Mouse (Mus musculus): ENCODE data around the gene Sv2c. TPM values are rescaled to one million over a fixed set of nuclear protein-coding genes. Genes with fewer than 3 reads are reported as not detected.
A peak's percentile ranks its signal among the peaks of the same experiment; 100 is the strongest.
"Not testable (repeated sequence)": the region's sequence is repeated elsewhere in the genome, so short reads cannot be mapped to it uniquely, and the experiment has no call there.

Gene Sv2c
- polyA plus RNA-seq, 2 experiments, result 0.02 to 0.18 TPM

- Histone ChIP-seq H3K4me3 (ENCODE audit: insufficient read depth in 1 of 2, low read depth in 2 of 2, low read length in 2 of 2) (no peak overlapping the region), H3K9me3 (ENCODE audit: control insufficient read depth, low read length) (no peaks in the 10 kb centered on the region), H3K27ac (no peak overlapping the region), H3K4me2 (ENCODE audit: low read depth) (no peak overlapping the region), H3K4me1 (replicated peaks; ENCODE audit: control insufficient read depth in 2 of 2, insufficient read depth in 2 of 2, low read length in 1 of 2) (no peaks in the 10 kb centered on the region), H3K27me3 (ENCODE audit: control insufficient read depth, insufficient read depth, low read length) (no peaks in the 10 kb centered on the region), H3K36me3 (replicated peaks; ENCODE audit: control insufficient read depth, insufficient read depth, low read depth) (no peaks in the 10 kb centered on the region), H3K9ac (replicated peaks) (no peak overlapping the region)
- 70% methylated on average over 11 of the region's 11 CpGs for whole genome bisulfite sequencing (ENCODE audit: insufficient replicate concordance)
- no peak for ATAC-seq (ENCODE audit: insufficient read depth)
- TF ChIP-seq CTCF (IDR thresholded peaks at IDR 0.05; ENCODE audit: low read depth) (no peak), EP300 (IDR thresholded peaks at IDR 0.05; ENCODE audit: low read depth) (no peak)
- DNase-seq (ENCODE audit: low read depth in 3 of 3, low spot score in 3 of 3), result no peak
Measured at GRCm38 (mm10) chr13:95974106-95974505, 158.3 kb downstream of the Sv2c start.

DNA sequence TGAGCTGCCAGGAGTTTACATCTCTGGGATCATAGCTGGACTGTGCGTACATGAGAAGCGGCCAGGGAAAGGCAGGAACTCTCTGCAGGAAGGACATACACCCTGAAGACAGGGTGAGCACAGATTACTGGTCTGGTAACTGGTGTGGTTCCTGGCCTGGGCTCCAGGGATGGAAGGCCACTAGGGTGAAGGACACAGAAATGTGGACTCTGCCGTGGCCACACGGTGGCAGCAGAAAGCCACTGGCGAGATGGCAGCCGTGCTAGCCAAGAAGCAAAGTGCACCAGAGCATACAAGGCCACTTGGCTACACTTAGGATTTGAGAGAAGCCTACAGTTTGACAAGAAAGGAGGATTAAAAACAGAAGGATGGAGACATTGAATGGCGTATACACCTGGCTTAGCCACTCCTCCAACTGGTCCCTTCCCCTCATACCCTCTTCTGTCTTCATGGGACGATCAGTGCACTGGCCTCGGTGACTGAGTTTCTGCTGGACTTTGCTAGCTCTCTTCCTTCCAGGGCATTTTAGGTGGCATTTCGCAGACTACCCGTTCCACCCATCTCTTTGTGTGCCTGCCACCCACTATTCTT lies 158.9 kb downstream of the Sv2c start:
- WGBS (ENCODE audit: insufficient replicate concordance), result 40% methylated on average over 11 of the region's 11 CpGs
- H3K4me2 ChIP-seq (ENCODE audit: low read depth), result no peak overlapping the region
- no peaks in the 10 kb centered on the region for H3K9me3 ChIP-seq (ENCODE audit: control insufficient read depth, low read length)
- H3K4me1 ChIP-seq (replicated peaks; ENCODE audit: control insufficient read depth in 2 of 2, insufficient read depth in 2 of 2, low read length in 1 of 2), result peaks cover under 1% of the 10 kb centered on the region in 2 experiments; a peak in 2 of 4 replicates
- H3K27me3 ChIP-seq (ENCODE audit: control insufficient read depth, insufficient read depth, low read length), result no peaks in the 10 kb centered on the region
- H3K4me3 ChIP-seq (ENCODE audit: insufficient read depth in 1 of 2, low read depth in 2 of 2, low read length in 2 of 2), result no peak overlapping the region
- no peak for DNase-seq (ENCODE audit: low read depth in 3 of 3, low spot score in 3 of 3)
- H3K27ac ChIP-seq, result no peak overlapping the region
- TF ChIP-seq EP300 (IDR thresholded peaks at IDR 0.05; ENCODE audit: low read depth) (no peak), CTCF (IDR thresholded peaks at IDR 0.05; ENCODE audit: low read depth) (peak; percentile 98)
- H3K9ac ChIP-seq (replicated peaks), result no peak overlapping the region
- no peaks in the 10 kb centered on the region for H3K36me3 ChIP-seq (replicated peaks; ENCODE audit: control insufficient read depth, insufficient read depth, low read depth)
- peak; percentile 45 for ATAC-seq (ENCODE audit: insufficient read depth)

DNA sequence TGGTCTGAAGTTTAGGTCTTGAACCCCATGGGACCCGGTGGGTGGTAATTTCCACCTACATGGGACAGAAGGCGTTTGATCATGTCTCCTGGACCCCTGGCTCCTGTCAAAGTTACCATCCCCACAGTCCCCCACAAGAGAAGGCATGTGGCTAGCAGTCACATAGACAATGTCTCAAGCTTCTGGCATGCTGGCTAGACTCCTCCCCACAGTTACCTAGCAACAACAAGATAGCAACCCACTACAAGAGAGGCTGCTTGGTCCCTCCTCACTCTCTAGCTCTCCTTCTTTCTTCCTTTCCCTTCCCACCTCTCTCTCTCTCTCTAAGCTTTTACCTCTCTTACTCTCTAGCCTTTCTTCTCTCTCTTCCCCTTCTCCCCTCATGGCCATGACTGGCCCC lies 164.3 kb downstream of the Sv2c start:
- H3K9me3 ChIP-seq (ENCODE audit: control insufficient read depth, low read length); DNase-seq (ENCODE audit: low read depth in 3 of 3, low spot score in 3 of 3); ATAC-seq (ENCODE audit: insufficient read depth); H3K9ac ChIP-seq (replicated peaks); H3K4me3 ChIP-seq (ENCODE audit: insufficient read depth in 1 of 2, low read depth in 2 of 2, low read length in 2 of 2); H3K36me3 ChIP-seq (replicated peaks; ENCODE audit: control insufficient read depth, insufficient read depth, low read depth); H3K27me3 ChIP-seq (ENCODE audit: control insufficient read depth, insufficient read depth, low read length); H3K27ac ChIP-seq; H3K4me2 ChIP-seq (ENCODE audit: low read depth): not testable (repeated sequence)
- H3K4me1 ChIP-seq (replicated peaks; ENCODE audit: control insufficient read depth in 2 of 2, insufficient read depth in 2 of 2, low read length in 1 of 2), result peaks cover 40 to 41% of the 10 kb centered on the region in 2 experiments
- WGBS (ENCODE audit: insufficient replicate concordance), result 64% methylated on average over 2 of the region's 2 CpGs

DNA sequence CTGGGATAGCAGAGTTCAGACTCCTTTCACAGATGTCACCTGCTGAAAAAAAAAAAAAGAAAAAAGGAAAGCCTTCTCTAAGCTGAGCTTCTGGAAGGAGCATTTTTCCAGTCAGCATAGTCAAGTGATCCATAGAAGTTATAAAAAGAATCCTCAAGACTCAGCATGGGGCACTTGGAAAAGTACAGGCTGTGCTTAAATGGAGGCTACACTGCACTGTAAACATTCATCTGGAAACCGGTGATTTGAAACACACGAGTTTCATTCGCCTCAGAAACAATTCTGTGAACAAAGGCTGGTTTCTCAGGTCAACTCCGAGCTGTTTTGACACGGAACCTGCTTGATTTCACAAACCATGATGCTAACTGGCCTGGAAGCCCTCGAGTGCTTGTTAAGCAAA lies 165.6 kb downstream of the Sv2c start:
- ATAC-seq (ENCODE audit: insufficient read depth) (no peak), DNase-seq (ENCODE audit: low read depth in 3 of 3, low spot score in 3 of 3) (no peak)
- Histone ChIP-seq H3K27me3 (ENCODE audit: control insufficient read depth, insufficient read depth, low read length) (no peaks in the 10 kb centered on the region), H3K36me3 (replicated peaks; ENCODE audit: control insufficient read depth, insufficient read depth, low read depth) (no peaks in the 10 kb centered on the region), H3K9me3 (ENCODE audit: control insufficient read depth, low read length) (no peaks in the 10 kb centered on the region), H3K27ac (no peak overlapping the region), H3K4me2 (ENCODE audit: low read depth) (no peak overlapping the region), H3K9ac (replicated peaks) (no peak overlapping the region), H3K4me1 (replicated peaks; ENCODE audit: control insufficient read depth in 2 of 2, insufficient read depth in 2 of 2, low read length in 1 of 2) (peaks cover 46 to 49% of the 10 kb centered on the region in 2 experiments), H3K4me3 (ENCODE audit: insufficient read depth in 1 of 2, low read depth in 2 of 2, low read length in 2 of 2) (no peak overlapping the region)
- 75% methylated on average over 6 of the region's 6 CpGs for WGBS (ENCODE audit: insufficient replicate concordance)
- no peak for TF ChIP-seq EP300 (IDR thresholded peaks at IDR 0.05; ENCODE audit: low read depth)

- H3K27ac ChIP-seq, result peak overlapping the region; percentile 87
- no peaks in the 10 kb centered on the region for H3K36me3 ChIP-seq (replicated peaks; ENCODE audit: control insufficient read depth, insufficient read depth, low read depth)
- peak overlapping the region; percentile 31; the same call in 1 of the 2 replicates for H3K9ac ChIP-seq (replicated peaks)
- no peaks in the 10 kb centered on the region for H3K9me3 ChIP-seq (ENCODE audit: control insufficient read depth, low read length)
- H3K4me3 ChIP-seq (ENCODE audit: insufficient read depth in 1 of 2, low read depth in 2 of 2, low read length in 2 of 2), result no peak overlapping the region
- no peaks in the 10 kb centered on the region for H3K27me3 ChIP-seq (ENCODE audit: control insufficient read depth, insufficient read depth, low read length)
- H3K4me2 ChIP-seq (ENCODE audit: low read depth), result peak overlapping the region; percentile 63
- DNase-seq (ENCODE audit: low read depth in 3 of 3, low spot score in 3 of 3) (no peak), ATAC-seq (ENCODE audit: insufficient read depth) (no peak)
- H3K4me1 ChIP-seq (replicated peaks; ENCODE audit: control insufficient read depth in 2 of 2, insufficient read depth in 2 of 2, low read length in 1 of 2), result peaks cover 46 to 51% of the 10 kb centered on the region in 2 experiments
- TF ChIP-seq EP300 (IDR thresholded peaks at IDR 0.05; ENCODE audit: low read depth) (no peak), CTCF (IDR thresholded peaks at IDR 0.05; ENCODE audit: low read depth) (no peak)
- WGBS (ENCODE audit: insufficient replicate concordance), result 48% methylated on average over 6 of the region's 6 CpGs
Measured at GRCm38 (mm10) chr13:95965596-95965995, 166.8 kb downstream of the Sv2c start.

Data from liver, embryonic 14.5 days (tissue).